Mouse (Mus musculus) 3134 (cell line): Measurements from ENCODE around the gene Lrrc8b.

ENCODE experiments used
- DNase-seq: peaks from one replicate; pipeline ENCODE4 v3.0.0-alpha.2; 2011; ENCODE audit warnings: low spot score; ENCODE audit not compliant: insufficient read length; ENCODE audit errors: extremely low read depth

Lrrc8b gene

DNA sequence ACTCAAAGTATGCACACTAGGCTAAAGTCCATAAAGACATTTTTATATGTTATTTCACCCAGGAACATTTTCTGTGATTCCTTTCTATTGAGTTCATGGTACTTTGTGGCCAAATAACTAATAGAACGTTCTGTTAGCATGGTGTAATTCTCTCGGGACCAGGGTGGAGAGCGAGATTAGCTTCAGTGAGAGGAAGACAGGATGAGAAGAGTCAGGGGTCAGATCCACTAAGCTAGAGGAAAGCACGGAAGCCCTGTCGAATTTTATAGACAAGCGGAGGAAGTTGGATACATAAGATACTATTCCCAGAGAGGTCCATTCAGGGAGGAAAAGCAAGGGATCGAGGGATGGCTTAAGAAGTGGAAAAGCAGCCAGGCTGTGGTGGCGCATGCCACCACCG is 62.0 kb downstream of the Lrrc8b start:
- no peak for DNase-seq

DNA sequence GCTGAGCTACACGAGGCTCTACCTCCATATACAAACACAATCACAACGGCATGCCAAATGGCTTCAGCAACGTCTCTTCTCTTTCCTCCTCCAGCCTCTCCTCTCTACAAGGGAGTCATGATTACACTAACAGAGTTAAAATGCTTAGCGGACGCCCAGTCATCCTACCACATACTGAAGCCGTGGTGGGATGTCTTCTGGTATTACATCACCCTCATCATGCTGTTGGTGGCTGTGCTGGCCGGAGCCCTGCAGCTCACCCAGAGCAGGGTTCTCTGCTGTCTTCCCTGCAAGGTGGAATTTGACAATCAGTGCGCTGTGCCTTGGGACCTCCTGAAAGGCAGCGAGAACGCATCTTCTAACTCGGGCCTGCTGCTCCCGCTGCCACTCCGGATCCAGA is 64.1 kb downstream of the Lrrc8b start:
- no peak for DNase-seq

DNA sequence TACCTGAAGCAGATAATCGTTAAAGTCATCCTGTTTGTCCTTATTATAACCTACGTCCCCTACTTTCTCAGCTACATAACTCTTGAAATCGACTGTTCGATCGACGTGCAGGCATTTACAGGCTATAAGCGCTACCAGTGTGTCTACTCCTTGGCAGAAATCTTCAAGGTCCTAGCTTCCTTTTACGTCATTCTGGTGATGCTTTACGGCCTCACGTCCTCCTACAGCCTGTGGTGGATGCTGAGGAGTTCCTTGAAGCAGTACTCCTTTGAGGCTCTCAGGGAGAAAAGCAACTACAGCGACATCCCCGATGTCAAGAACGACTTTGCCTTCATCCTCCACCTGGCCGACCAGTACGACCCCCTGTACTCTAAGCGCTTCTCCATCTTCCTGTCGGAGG is 65.0 kb downstream of the Lrrc8b start:
- no peak for DNase-seq

DNA sequence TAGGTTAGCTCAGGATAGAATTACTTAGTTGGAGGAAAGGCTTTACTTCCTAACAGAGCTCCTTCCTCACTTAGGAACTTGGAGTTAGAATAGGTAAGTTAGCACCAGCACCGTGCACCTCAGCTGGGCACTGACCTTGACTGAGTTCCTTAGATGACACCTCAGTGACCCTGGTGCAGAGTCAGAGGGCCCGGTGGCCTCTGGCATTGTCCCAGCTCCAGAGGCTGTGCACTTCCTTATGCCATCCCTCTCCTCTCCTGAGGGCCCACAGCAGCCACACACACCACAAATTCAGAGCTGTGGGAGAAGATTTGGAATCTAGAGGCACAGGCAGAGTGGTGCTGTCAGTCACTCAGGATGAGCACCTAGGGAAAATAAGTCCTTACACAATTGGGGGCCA is 68.1 kb downstream of the Lrrc8b start:
- no peak for DNase-seq

DNA sequence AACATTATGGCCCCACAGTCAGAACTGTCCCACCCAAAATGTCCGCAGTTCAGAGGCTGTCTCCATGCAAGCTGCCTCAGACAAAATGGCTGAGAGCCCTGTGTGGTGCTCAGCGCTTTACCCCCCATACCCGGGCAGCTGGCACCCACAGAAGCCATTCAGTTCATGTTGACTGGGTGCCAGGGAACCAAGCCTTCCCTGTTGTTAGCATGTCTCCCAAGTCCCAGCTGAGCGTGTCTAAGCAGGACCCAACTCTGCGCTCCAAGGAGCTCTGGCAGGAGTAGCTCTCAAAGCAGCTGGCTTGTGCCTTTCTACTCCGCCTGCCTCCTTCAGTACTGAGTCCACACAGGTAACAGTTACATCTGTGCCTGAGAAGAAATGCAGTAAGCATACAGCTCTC is 68.7 kb downstream of the Lrrc8b start:
- no peak for DNase-seq

DNA sequence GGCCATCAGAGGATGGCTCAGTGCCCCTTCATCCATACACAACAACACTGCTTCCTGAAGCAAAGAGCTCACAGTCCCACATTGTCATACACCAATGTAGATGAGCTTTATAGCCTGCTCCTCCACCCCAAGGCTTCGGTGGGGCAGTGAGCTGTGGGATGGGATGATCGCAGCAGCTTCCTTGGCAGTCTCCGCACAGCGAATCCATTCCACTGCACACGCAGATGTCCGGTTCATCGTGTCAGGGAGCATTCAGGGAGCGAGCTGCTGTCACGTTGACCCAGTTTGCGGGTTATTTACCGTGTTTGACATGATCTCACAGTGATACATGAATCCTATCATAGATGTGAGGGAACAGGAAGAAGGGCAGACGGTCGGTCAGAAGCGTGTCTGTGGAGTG is 69.3 kb downstream of the Lrrc8b start:
- no peak for DNase-seq

DNA sequence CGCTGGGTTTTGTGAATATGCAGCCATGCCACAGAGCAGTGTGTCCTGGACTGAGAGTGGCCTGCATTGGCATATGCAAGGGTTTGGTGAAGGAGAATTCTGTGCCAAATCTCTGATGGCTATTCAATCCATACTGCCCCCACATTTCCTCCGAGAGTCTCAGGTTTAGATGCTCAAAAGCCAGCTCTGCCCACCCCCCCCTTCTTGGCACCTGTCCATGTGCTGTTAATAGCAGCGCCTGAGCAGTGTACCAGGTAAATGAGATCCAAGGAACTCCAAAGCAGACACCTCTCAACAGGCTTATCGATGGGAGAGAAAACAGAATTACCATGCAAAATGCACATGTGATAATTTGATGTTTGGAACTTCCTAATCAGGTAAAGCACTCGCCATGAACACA is 74.6 kb downstream of the Lrrc8b start:
- no peak for DNase-seq

DNA sequence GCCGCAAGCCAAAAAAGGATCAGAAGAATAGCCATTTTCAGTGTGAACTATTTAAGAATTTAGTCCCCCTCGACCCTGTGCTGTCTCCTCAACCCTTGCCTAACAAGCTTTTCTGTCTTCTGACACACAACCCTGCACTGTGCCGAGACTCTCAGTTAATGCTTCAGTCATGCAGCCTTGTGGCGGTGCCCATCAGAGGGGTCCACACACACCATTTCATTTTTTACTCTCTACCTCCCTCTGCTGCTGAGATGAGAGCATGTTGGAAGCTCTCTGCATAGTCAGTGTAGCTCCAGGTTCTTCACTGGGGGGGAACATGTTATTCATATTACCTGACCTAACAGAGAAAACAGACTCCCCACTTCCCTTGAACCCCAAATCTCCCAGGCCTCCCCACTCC is 75.8 kb downstream of the Lrrc8b start:
- DNase-seq = no peak

DNA sequence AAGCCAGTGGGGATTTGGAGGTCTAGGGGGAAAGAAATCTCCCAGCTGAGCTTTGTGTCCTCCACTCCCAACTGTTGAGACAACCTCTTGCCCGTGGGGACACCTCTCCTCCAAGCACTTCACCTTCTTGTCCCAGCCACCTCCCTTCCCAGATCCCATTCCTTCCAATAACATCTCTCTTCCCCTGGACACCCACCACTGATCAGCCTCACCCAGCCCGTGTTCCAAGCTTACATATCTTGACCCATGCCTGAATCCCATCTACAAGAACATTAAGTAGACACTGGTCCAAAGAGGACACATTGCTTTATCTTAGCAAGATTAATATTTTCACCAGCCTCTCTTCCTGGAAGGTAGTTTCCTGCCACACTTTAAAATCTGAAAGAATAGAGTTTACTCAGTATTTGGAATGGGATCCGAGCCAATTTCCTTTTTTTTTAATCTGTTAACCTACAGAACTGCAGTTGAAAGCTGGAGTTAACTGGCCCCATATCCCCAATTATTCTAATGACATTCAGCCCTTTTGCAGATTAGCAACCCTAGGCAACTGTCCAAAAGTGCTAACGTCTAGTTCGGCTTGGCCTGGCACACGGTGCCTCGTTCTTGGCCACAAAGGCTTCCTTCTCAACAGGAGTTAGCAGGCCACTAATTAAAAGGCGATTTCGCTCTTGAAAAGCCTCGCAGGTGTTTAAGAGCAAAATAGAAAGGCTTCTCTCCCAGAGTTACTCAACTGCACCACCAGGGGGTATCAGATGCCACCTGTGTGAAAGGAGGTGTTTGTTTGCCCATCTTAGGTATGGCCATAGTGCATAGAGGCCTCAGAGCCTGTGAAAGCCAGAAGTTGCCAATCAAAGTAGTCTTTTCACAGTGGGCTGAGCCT is 77.0 kb downstream of the Lrrc8b start:
- no peak for DNase-seq

DNA sequence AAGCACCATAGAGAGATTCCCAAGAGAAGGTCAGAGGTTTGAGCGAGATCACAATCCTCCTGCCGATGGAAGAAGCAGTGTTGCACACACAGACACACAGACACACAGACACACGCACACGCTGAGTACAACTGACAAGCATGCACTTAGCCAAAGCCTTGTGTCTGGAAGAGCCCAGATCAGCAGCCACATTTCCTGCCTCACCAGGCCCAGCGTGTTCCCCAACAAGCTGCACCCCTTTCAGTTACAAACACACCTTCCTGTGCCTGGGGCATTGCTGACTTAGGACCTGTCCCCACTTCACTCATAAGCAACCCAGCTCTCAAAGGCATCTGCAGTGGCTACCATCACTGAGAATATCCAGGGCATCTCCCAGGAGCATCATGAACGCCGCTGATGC is 77.8 kb downstream of the Lrrc8b start:
- DNase-seq = no peak

DNA sequence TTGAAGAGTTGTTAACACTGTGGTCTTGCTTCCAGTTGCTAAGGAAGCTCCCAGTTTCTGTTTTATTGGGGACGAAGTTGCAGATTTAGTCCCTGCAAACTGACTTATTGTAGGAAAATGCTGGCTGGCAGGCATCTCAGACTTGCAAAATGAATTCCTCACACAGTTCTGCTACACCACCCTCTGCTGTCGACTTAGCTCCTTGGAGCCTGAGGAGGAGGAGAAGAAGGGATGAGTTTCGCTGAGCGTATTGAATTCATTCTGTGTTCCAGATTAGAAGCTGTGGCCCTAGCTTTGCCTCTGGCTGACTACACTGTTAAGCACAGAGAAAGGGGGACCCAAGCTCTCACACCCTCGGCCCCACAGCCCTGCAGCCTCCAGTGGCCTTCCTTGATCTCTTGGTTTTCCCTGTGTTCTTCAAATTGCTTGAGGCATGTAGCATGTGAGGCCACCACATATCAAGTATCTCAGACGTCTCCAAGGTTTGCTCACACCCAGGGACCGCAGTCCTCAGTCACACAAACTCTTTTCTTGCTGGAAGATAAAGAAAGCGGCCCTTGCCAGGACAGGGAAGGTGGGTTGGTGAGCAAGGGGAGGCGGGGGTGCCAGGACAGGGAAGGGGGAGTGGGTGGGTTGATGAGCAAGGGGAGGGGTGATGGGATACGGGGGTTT is 78.8 kb downstream of the Lrrc8b start:
- no peak for DNase-seq

DNA sequence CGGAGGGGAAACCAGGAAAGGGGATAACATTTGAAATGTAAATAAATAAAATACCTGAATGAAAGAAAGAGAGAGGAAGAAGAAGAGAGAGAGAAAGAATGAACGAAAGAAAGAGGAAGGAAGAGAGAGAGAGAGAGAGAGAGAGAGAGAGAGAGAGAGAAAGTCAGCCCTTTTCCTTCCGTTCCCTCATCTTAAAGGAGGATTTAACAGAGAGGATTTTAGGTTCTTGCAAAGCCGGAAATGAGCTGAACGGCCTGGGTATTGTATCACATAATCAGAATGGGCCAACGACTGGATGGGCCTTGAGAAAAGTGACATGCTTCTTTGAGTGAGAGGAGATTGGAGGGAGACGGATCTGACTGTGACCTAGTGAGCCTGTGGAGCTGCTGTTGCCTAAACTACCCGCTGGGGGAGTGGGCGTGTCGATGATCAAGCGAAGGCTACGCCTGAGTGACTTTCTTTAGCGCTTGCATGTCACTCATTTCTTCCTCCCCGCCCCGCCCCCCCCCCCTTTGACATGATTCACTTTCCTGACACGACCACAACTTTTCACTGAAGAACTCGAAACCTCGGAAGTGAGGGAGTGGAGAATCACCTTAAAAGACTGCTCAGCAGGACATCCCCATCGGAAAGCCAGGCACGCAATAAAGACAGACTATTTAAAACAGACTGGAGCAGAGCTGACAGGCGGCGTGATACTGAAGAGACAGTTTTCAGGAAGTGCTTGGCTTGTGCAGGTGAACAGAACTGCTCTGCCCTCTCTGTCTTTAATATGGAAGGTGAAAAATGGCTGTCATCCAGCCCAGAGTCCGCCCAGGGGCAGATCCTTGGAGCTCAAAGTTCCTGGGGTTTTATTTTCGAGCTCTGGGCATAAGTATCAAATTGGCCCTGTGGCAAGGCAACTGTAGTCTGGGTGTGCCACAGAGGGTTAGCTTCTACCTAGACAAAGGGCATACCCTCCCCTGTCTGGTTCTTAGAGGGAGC is 79.6 kb downstream of the Lrrc8b start:
- peak; percentile 80 for DNase-seq

DNA sequence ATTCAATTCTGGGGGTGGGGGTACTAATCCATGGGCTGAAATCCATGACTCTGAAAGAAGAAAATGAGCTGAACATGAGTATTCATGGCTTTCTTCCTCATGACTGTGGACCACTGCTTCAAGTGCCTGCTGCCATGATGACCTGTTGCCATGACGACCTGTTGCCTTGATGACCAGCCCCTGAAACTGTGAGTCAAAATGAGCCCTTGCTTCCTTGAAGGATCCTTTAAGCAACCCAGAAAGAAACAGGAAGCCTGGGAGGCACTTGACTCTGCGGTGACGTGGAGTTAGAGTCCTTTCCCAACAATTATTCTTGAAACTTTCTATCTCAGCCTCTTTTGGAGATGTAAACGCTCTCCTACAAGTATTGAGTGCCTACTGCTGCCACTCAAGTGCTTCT is 80.6 kb downstream of the Lrrc8b start:
- no peak for DNase-seq

DNA sequence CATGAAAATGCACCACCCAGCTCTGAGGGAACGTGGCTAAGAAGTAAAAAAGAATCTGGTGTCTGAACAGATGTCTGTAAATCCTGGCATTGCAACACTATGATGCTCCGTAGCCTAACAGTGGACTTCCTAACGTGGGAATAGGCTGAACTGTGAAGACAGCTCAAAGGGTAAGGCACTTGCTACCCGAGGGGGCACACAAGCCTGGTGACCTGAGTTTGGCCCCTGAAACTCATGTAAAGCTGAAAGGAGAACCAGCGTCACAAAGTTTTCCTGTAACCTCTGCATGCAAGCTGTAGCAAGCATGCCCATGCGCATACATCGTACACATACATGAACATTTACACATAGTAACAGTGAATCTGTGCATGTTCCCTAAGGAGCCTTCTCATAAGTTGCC is 81.0 kb downstream of the Lrrc8b start:
- no peak for DNase-seq

DNA sequence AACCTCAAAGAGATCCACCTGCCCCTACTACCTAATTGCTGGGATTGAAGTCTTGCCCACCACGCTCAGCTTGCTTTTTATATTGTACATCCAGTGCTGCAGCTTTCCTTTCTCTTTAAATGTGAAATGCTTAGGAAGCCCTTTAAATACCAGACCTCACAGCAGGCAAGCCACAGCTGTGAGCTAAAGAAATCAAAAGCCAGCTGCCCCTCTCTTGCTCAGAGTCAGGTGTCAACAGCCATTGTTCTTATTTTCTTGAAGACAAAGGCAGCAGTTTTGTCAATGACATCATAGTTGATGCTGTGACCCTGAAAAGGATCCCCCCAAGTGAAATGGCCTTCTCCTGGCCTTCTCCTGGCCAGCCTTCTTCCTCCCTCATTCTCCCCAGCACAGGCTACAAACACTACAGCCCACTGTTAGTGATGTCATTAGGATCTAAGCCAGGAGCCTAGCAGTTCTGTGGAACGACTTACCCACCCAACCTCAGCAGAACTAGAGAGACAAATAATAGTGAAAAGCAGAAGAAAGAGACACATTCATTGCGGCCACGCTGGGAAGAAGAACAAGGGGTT is 82.9 kb downstream of the Lrrc8b start:
- DNase-seq = no peak

DNA sequence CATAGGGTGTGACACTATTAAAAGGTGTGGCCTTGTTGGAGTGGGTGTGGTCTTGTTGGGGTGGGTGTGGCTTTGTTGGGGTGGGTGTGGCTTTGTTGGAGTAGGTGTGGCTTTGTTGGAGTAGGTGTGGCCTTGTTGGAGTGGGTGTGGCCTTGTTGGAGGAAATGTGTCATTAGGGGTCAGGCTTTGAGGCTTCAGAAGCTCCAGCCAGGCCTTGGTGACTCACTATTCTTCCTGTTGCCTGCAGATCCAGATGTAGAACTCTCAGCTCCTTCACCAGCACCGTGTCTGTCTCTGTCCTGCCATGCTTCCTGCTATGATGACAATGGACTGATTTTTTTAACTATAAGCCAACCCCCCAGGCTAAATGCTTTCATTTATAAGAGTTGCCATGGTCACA is 83.8 kb downstream of the Lrrc8b start:
- peak; percentile 64 for DNase-seq

DNA sequence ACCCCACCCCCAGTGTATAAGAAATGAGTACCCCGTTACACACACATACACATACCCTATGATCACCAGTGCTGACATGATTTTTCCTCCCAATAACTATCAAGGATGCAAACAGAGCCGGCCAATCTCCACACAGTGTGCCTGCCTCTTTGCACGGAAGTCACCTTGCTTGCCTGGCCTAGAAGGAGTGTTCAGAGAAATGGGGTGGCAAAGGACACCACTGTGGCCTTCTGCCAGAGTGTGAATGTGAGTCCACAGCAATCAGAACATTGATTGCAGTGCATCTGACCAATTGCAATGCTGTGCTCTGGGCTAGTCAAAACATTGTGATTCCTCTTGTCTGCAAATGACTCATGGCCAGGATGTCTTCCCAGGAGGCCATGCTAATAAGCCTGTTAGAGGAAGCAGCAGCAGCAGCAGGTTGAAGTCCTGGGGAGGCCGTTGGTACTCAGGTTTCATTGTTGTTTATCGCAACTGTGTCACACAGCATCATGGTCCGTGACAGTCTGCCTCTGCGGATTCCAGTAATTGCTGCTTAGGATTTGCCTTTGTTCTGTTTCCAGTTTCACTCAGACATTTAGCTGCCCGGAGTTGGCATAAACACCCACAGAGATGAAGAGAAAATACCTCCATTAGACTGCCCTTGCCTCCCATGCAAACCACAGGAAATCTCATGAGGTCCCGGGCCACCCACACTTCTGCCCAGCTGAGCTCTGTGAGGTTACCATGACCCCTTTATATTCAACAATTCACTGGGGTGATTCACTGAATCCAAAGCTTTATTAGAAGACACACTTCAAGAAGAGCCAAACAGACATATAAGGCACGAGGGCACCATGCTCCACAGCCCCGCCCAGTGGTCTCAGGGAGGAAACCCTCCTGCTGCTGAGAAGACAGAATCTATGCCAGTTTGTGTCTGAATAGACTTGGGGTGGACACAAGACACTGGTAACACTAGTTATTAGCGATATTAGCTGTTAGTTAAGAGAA is 84.9 kb downstream of the Lrrc8b start:
- peak; percentile 48 for DNase-seq

DNA sequence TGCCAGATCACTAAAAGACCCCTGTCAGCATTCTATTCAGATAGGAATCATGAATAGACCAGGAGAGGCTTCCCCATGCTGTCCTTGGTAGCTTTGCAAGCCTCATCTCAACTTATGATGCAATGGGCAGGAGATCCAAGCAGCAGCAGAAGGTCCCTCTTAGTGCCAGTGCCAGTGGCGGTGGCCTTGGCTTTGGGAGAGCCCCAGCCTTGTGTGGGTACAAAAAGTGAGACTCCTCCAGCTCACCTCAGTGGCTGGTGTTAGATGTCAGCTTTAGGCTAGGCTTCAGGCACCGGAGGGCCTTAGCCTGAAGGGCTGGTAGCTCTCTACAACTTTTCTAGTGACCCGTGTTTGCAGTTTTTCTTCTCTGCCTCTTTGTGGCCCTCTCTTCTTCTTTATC is 85.6 kb downstream of the Lrrc8b start:
- no peak for DNase-seq

DNA sequence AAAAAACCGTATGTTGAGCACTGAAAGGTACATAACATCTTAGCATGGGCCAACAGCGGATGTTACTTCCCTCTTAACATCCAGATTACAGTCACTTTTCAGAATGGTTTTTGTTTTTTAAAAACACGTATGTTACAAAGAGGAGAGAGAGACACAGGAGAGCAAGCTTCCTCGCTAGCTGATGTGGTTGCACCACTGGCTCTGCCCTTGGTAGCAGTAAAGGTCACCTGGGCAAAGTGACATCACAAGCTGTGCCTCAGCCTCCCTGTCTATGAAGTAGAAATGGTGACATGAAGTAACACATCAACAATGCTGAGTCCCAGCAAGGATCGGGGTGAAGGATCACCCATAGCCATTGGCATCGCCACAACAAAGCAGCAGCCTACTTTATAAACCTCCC is 93.2 kb downstream of the Lrrc8b start:
- no peak for DNase-seq

DNA sequence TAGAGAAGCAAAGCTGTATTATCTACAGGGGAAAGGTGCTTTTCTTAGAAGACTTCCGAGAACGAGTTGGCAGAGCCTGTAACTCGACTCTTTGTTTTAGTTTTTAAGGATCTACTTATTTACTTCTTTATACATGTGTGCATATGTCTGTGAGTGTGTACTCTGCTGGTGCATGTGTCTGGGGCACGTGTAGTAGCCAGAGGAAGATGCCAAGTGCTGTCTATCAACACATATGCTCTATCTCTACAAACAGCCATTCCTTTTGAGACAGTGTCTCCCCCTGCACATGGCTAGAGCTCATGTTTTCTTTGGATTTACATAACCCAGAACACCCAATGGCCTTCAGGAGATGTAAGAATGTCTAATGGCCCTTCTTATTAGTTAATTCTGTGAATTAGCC is 96.7 kb downstream of the Lrrc8b start:
- no peak for DNase-seq
